Mouse (Mus musculus) MEL (cell line): ENCODE measurements around the gene Ranbp1. TPM values are rescaled to one million over a fixed set of nuclear protein-coding genes. Genes with fewer than 3 reads are reported as not detected.

Experiments
- DNase-seq: peaks from one replicate; pipeline ENCODE4 v3.0.0; 2011; ENCODE audit warnings: low read depth, low spot score
- H3K27ac ChIP-seq: 2 replicates; pipeline ENCODE4 v1.5.1; 2012; ENCODE audit warnings: low read depth, mild to moderate bottlenecking, control low read depth, low read length, moderate library complexity; ENCODE audit not compliant: control insufficient read depth
- H3K27me3 ChIP-seq, 2 experiments: fragments of 150-350 bp in 1 of 2; sonication (generic) in 1 of 2; 2 replicates each; pipeline ENCODE4 v1.6.1; 2012; ENCODE audit warnings: low read length in 2 of 2, mild to moderate bottlenecking in 2 of 2, improper control_type of control experiment in 1 of 2, moderate library complexity in 1 of 2; ENCODE audit not compliant: insufficient read depth in 2 of 2, control insufficient read depth in 1 of 2
- H3K36me3 ChIP-seq, 2 experiments: 2 replicates each; pipeline ENCODE4 v1.6.1; 2012 to 2014; ENCODE audit warnings: low read length in 2 of 2, improper control_type of control experiment in 1 of 2, inconsistent platforms in 1 of 2, mild to moderate bottlenecking in 1 of 2; ENCODE audit not compliant: insufficient read depth in 2 of 2, control insufficient read depth in 1 of 2
- H3K4me1 ChIP-seq, 2 experiments: fragments of 150-350 bp in 1 of 2; sonication (generic) in 1 of 2; 2 replicates each; pipeline ENCODE4 v1.6.1; 2012; ENCODE audit warnings: low read length in 2 of 2, improper control_type of control experiment in 1 of 2, mild to moderate bottlenecking in 1 of 2; ENCODE audit not compliant: insufficient read depth in 2 of 2, control insufficient read depth in 1 of 2
- H3K4me3 ChIP-seq, 2 experiments: fragments of 150-350 bp in 1 of 2; sonication (generic) in 1 of 2; 2 replicates each; pipeline ENCODE4 v1.5.1; 2012; ENCODE audit warnings: low read depth in 2 of 2, low read length in 2 of 2, mild to moderate bottlenecking in 2 of 2, moderate library complexity in 2 of 2, control low read depth in 1 of 2, improper control_type of control experiment in 1 of 2; ENCODE audit not compliant: control insufficient read depth in 1 of 2, insufficient read depth in 1 of 2
- H3K79me2 ChIP-seq: 2 replicates; pipeline ENCODE4 v1.6.1; 2012; ENCODE audit warnings: mild to moderate bottlenecking, low read length, moderate library complexity; ENCODE audit not compliant: control insufficient read depth, poor library complexity, insufficient read depth
- H3K9ac ChIP-seq: 2 replicates; pipeline ENCODE4 v1.6.1; 2012; ENCODE audit warnings: low read depth, mild to moderate bottlenecking, control low read depth, low read length, moderate library complexity; ENCODE audit not compliant: control insufficient read depth, poor library complexity, severe bottlenecking
- H3K9me3 ChIP-seq: fragments of 150-350 bp; sonication (generic); replicated peaks from 2 replicates; pipeline ENCODE4 v1.6.1; 2012; ENCODE audit warnings: mild to moderate bottlenecking, low read length, improper control_type of control experiment, moderate library complexity; ENCODE audit not compliant: insufficient read depth
- BHLHE40 ChIP-seq: IDR thresholded peaks from 2 replicates; pipeline ENCODE4 v1.6.1; 2012; ENCODE audit warnings: low read depth, mild to moderate bottlenecking, inconsistent platforms, low read length, improper control_type of control experiment, borderline replicate concordance
- CHD1 ChIP-seq: IDR thresholded peaks from 2 replicates; pipeline ENCODE4 v1.6.1; 2012; ENCODE audit warnings: low read depth, mild to moderate bottlenecking, inconsistent platforms, low read length, improper control_type of control experiment
- CHD2 ChIP-seq: IDR thresholded peaks from 2 replicates; pipeline ENCODE4 v1.6.1; 2011; ENCODE audit warnings: low read length, improper control_type of control experiment
- CTCF ChIP-seq, 3 experiments: IDR thresholded peaks in 2 of 3; conservative IDR thresholded peaks in 1 of 3; 2 replicates each; pipeline ENCODE4 v1.5.1; 2011 to 2012; ENCODE audit warnings: low read length in 3 of 3, low read depth in 2 of 3, mild to moderate bottlenecking in 2 of 3, improper control_type of control experiment in 1 of 3, inconsistent platforms in 1 of 3, mixed read lengths in 1 of 3, moderate library complexity in 1 of 3; ENCODE audit not compliant: control insufficient read depth in 1 of 3, insufficient read depth in 1 of 3, poor library complexity in 1 of 3, severe bottlenecking in 1 of 3
- E2F4 ChIP-seq: IDR thresholded peaks from 2 replicates; pipeline ENCODE4 v1.6.1; 2011; ENCODE audit warnings: low read depth, low read length, improper control_type of control experiment, borderline replicate concordance
- EP300 ChIP-seq, 2 experiments: IDR thresholded peaks; 2 replicates each; pipeline ENCODE4 v1.6.1; 2011; ENCODE audit warnings: improper control_type of control experiment in 2 of 2, low read length in 2 of 2, low read depth in 1 of 2, mild to moderate bottlenecking in 1 of 2
- ETS1 ChIP-seq: IDR thresholded peaks from 2 replicates; pipeline ENCODE4 v1.6.1; 2012; ENCODE audit warnings: low read depth, mild to moderate bottlenecking, inconsistent platforms, low read length, improper control_type of control experiment, moderate library complexity
- GABPA ChIP-seq: IDR thresholded peaks from 2 replicates; pipeline ENCODE4 v1.6.1; 2012; ENCODE audit warnings: low read depth, mild to moderate bottlenecking, inconsistent platforms, low read length, improper control_type of control experiment, moderate library complexity
- GATA1 ChIP-seq: IDR thresholded peaks from 2 replicates; pipeline ENCODE4 v1.6.1; 2011; ENCODE audit warnings: low read depth, low read length, improper control_type of control experiment
- HCFC1 ChIP-seq: IDR thresholded peaks from 2 replicates; pipeline ENCODE4 v1.6.1; 2012; ENCODE audit warnings: low read depth, mild to moderate bottlenecking, inconsistent platforms, low read length, improper control_type of control experiment, moderate library complexity
- JUND ChIP-seq: IDR thresholded peaks from 2 replicates; pipeline ENCODE4 v1.6.1; 2011; ENCODE audit warnings: low read depth, mild to moderate bottlenecking, improper control_type of control experiment, low read length
- KAT2A ChIP-seq: conservative IDR thresholded peaks from 2 replicates; pipeline ENCODE4 v1.6.1; 2012; ENCODE audit warnings: low read depth, low read length, improper control_type of control experiment, inconsistent platforms
- MAFK ChIP-seq: IDR thresholded peaks from 2 replicates; pipeline ENCODE4 v1.6.1; 2011; ENCODE audit warnings: low read depth, mild to moderate bottlenecking, low read length, improper control_type of control experiment, borderline replicate concordance
- MAX ChIP-seq: IDR thresholded peaks from 2 replicates; pipeline ENCODE4 v1.6.1; 2011; ENCODE audit warnings: low read length, improper control_type of control experiment
- MAZ ChIP-seq: IDR thresholded peaks from 2 replicates; pipeline ENCODE4 v1.6.1; 2012; ENCODE audit warnings: low read depth, mild to moderate bottlenecking, inconsistent platforms, low read length, improper control_type of control experiment
- MEF2A ChIP-seq: IDR thresholded peaks from 2 replicates; pipeline ENCODE4 v1.6.1; 2014; ENCODE audit warnings: low read depth, mild to moderate bottlenecking, inconsistent platforms, low read length, improper control_type of control experiment; ENCODE audit not compliant: poor library complexity, insufficient replicate concordance, severe bottlenecking; ENCODE audit errors: extremely low read depth
- MXI1 ChIP-seq: IDR thresholded peaks from 2 replicates; pipeline ENCODE4 v1.6.1; 2011; ENCODE audit warnings: mild to moderate bottlenecking, low read depth, low read length, improper control_type of control experiment
- MYB ChIP-seq: IDR thresholded peaks from 2 replicates; pipeline ENCODE4 v1.6.1; 2011; ENCODE audit warnings: mild to moderate bottlenecking, low read depth, low read length, improper control_type of control experiment
- MYC ChIP-seq: IDR thresholded peaks from 2 replicates; pipeline ENCODE4 v1.6.1; 2011; ENCODE audit warnings: low read depth, mild to moderate bottlenecking, low read length, improper control_type of control experiment, moderate library complexity
- POLR2A ChIP-seq, 2 experiments: IDR thresholded peaks; 2 replicates each; pipeline ENCODE4 v1.6.1; 2011 to 2012; ENCODE audit warnings: low read length in 2 of 2, mild to moderate bottlenecking in 2 of 2, control low read depth in 1 of 2, improper control_type of control experiment in 1 of 2, low read depth in 1 of 2, moderate library complexity in 1 of 2; ENCODE audit not compliant: control insufficient read depth in 1 of 2, insufficient read depth in 1 of 2, poor library complexity in 1 of 2
- POLR2AphosphoS2 ChIP-seq: IDR thresholded peaks from 2 replicates; pipeline ENCODE4 v1.6.1; 2011; ENCODE audit warnings: low read length, improper control_type of control experiment
- POLR2AphosphoS5 ChIP-seq: IDR thresholded peaks from 2 replicates; pipeline ENCODE4 v1.6.1; 2012; ENCODE audit warnings: low read depth, borderline replicate concordance, mild to moderate bottlenecking, inconsistent platforms, low read length, moderate library complexity, mixed read lengths
- RAD21 ChIP-seq: IDR thresholded peaks from 2 replicates; pipeline ENCODE4 v1.6.1; 2011; ENCODE audit warnings: mild to moderate bottlenecking, low read depth, low read length, improper control_type of control experiment
- RCOR1 ChIP-seq: IDR thresholded peaks from 2 replicates; pipeline ENCODE4 v1.6.1; 2012; ENCODE audit warnings: low read depth, mild to moderate bottlenecking, inconsistent platforms, low read length, improper control_type of control experiment
- SIN3A ChIP-seq: IDR thresholded peaks from 2 replicates; pipeline ENCODE4 v1.6.1; 2012; ENCODE audit warnings: low read length, improper control_type of control experiment, inconsistent platforms
- SMC3 ChIP-seq: IDR thresholded peaks from 2 replicates; pipeline ENCODE4 v1.6.1; 2011; ENCODE audit warnings: low read depth, low read length, improper control_type of control experiment
- TAL1 ChIP-seq: IDR thresholded peaks from 2 replicates; pipeline ENCODE4 v1.6.1; 2012; ENCODE audit warnings: mild to moderate bottlenecking, inconsistent platforms, low read length, moderate library complexity, mixed read lengths
- TCF12 ChIP-seq: IDR thresholded peaks from 2 replicates; pipeline ENCODE4 v1.6.1; 2014; ENCODE audit warnings: low read depth, mild to moderate bottlenecking, inconsistent platforms, low read length, improper control_type of control experiment, moderate library complexity
- UBTF ChIP-seq: IDR thresholded peaks from 2 replicates; pipeline ENCODE4 v1.6.1; 2012; ENCODE audit warnings: low read depth, mild to moderate bottlenecking, inconsistent platforms, low read length, improper control_type of control experiment, moderate library complexity, borderline replicate concordance; ENCODE audit not compliant: insufficient read depth
- USF1 ChIP-seq: IDR thresholded peaks from 2 replicates; pipeline ENCODE4 v1.6.1; 2014; ENCODE audit warnings: low read depth, mild to moderate bottlenecking, inconsistent platforms, low read length, improper control_type of control experiment, moderate library complexity
- USF2 ChIP-seq, 2 experiments: IDR thresholded peaks; 2 replicates each; pipeline ENCODE4 v1.6.1; 2011 to 2012; ENCODE audit warnings: improper control_type of control experiment in 2 of 2, low read length in 2 of 2, borderline replicate concordance in 1 of 2, inconsistent platforms in 1 of 2, low read depth in 1 of 2, mild to moderate bottlenecking in 1 of 2; ENCODE audit not compliant: insufficient read depth in 1 of 2
- ZC3H11A ChIP-seq: IDR thresholded peaks from 2 replicates; pipeline ENCODE4 v1.6.1; 2012; ENCODE audit warnings: low read depth, mild to moderate bottlenecking, inconsistent platforms, low read length, improper control_type of control experiment
- ZMIZ1 ChIP-seq: IDR thresholded peaks from 2 replicates; pipeline ENCODE4 v1.6.1; 2012; ENCODE audit warnings: low read depth, mild to moderate bottlenecking, inconsistent platforms, low read length, improper control_type of control experiment, moderate library complexity
- ZNF384 ChIP-seq: IDR thresholded peaks from 2 replicates; pipeline ENCODE4 v1.6.1; 2012; ENCODE audit warnings: low read depth, mild to moderate bottlenecking, inconsistent platforms, low read length, improper control_type of control experiment
- polyA plus RNA-seq, 2 experiments: library from polyadenylated mRNA; stranded (reverse) in 1 of 2; unstranded in 1 of 2; fragments of >175 nt in 1 of 2; fragments of >200 nt in 1 of 2; gene quantifications; 2 replicates each; pipeline versions ENCODE4 v1.2.1 to v1.2.4; 2012; ENCODE audit warnings: low replicate concordance in 2 of 2, low read depth in 1 of 2; ENCODE audit not compliant: insufficient read length in 2 of 2, insufficient read depth in 1 of 2, missing spikeins in 1 of 2
- total RNA-seq: library from RNA; depleted of rRNA; stranded (reverse); fragments of 300-350 nt; gene quantifications from 2 replicates; pipeline ENCODE4 v1.2.3, GENCODE M21; 2012; rRNA removed

Gene Ranbp1
- 420 and 440 TPM in 2 replicates for total RNA-seq
- 100 to 1,000 TPM; 162 to 681 TPM for polyA plus RNA-seq

DNA sequence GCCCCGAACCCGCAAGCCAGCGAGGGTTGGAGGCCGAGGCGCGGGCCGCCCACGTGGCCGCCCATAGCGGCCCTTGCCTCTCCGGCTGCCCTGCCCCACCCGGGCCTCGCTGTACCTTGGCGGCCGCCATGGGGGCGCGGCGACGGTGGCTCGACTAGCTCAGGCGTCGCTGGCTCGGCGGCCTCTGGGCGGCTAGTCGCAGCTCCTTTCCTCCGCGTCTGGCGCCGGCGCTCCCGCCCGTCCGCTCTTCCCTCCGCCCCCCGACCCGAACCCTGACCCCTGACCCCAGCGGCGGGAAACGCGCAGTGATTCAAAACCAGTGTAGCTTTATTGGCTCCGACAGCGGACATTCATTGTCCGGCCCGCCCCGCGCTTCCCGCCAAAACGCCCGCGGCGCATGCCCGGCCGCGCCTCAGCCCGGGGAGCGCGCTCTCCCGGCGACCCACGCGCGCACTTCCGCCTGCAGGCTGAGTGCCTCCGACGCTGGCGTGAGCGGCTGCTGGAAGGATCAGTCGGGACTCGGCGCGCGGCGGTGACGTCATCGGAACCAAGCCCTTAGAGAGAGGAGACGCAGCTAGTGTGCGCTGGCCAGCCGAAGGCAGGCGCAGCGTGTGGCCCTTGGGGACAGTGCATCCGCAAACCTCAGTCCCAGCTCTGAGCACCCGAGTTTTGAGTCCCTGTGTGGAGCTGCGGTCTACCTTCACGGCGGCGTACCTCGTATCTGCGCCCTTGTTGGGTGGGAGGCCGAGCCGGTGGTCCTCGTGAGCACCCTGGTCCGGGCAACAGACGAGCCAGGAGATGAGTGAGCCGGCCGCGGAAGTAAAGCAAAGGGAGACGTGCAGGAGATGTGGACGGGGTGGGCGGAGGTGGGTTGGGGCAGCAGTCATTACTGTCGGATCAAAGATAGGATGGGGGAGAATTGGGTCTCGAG is at the start of gene Ranbp1, which contains the start of gene Trmt2a:
TSS of gene Ranbp1 (minus strand) at position 300 of the 931 bp plus-strand sequence.
TSS of gene Trmt2a (plus strand) at position 247 of the 931 bp plus-strand sequence.
- H3K4me1 ChIP-seq, result peaks cover 4 to 18% of the 10 kb centered on the region in 2 experiments; a peak in 3 of 4 replicates
- TF ChIP-seq BHLHE40, result no peak
- TF ChIP-seq MXI1, result peak; percentile 79
- no peak; the same call in 1 of the 2 replicates for TF ChIP-seq POLR2AphosphoS5
- no peak for TF ChIP-seq MEF2A
- TF ChIP-seq CHD1, result no peak
- TF ChIP-seq POLR2A (IDR thresholded peaks at IDR 0.05; ENCODE audit: control insufficient read depth in 1 of 2, insufficient read depth in 1 of 2, low read depth in 1 of 2, low read length in 2 of 2, poor library complexity in 1 of 2), result peak; percentile 89 to 94
- peak; percentile 34; the same call in 1 of the 2 replicates for TF ChIP-seq ZMIZ1
- TF ChIP-seq ETS1, result peak; percentile 64
- 0 out of 4 replicates have a peak, but pooled peaks of 1 of the 2 experiments have one; percentile 13 for TF ChIP-seq EP300 (IDR thresholded peaks at IDR 0.05; ENCODE audit: low read depth in 1 of 2, low read length in 2 of 2)
- TF ChIP-seq HCFC1, result peak; percentile 91
- no peak for TF ChIP-seq RCOR1
- TF ChIP-seq MYC, result peak; percentile 59
- no peak for TF ChIP-seq GATA1
- no peak for TF ChIP-seq ZC3H11A
- TF ChIP-seq MYB, result no peak
- TF ChIP-seq USF2 (IDR thresholded peaks at IDR 0.05; ENCODE audit: borderline replicate concordance in 1 of 2, insufficient read depth in 1 of 2, low read depth in 1 of 2, low read length in 2 of 2), result no peak
- peak; percentile 89 for TF ChIP-seq SIN3A
- TF ChIP-seq KAT2A, result peak; percentile 88
- no peak for TF ChIP-seq MAX
- no peak for TF ChIP-seq SMC3
- TF ChIP-seq GABPA, result no peak
- peak; percentile 99 for TF ChIP-seq MAZ
- peak; percentile 98 for TF ChIP-seq POLR2AphosphoS2
- TF ChIP-seq UBTF, result no peak
- TF ChIP-seq MAFK, result no peak
- TF ChIP-seq E2F4, result peak; percentile 99; the same call in 1 of the 2 replicates
- no peak for TF ChIP-seq ZNF384
- no peak for TF ChIP-seq JUND
- TF ChIP-seq TAL1, result no peak
- TF ChIP-seq CTCF (IDR thresholded peaks at IDR 0.05 in 2 of 3, conservative IDR thresholded peaks at IDR 0.05 in 1 of 3; ENCODE audit: control insufficient read depth in 1 of 3, insufficient read depth in 1 of 3, low read depth in 2 of 3, low read length in 3 of 3, poor library complexity in 1 of 3, severe bottlenecking in 1 of 3), result no peak
- TF ChIP-seq RAD21, result no peak
- peak; percentile 39; the same call in 1 of the 2 replicates for TF ChIP-seq USF1
- TF ChIP-seq CHD2, result peak; percentile 77
- TF ChIP-seq TCF12, result peak; percentile 62; the same call in 1 of the 2 replicates

More for the DNA sequence above, at the start of gene Ranbp1, which contains the start of gene Trmt2a:
- Histone ChIP-seq H3K4me3 (peak within 1 kb of the TSS; percentile 69 to 94), H3K27ac (peak within 1 kb of the TSS; percentile 88), H3K9me3 (no peaks in the 10 kb centered on the region), H3K79me2 (peaks cover 62% of the 10 kb centered on the region), H3K27me3 (no peaks in the 10 kb centered on the region), H3K36me3 (peaks cover 38 to 43% of the 10 kb centered on the region in 2 experiments), H3K9ac (peak within 1 kb of the TSS; percentile 99)
- DNase-seq, result peak; percentile 99
